Mouse (Mus musculus) right cerebral cortex, postnatal 10 days (tissue): ENCODE measurements around the gene Ak9.
A peak's percentile ranks its signal among the peaks of the same experiment; 100 is the strongest.

Source experiments
- DNase-seq, 2 experiments: peaks; one replicate each; pipeline ENCODE4 v3.0.0; 2021; ENCODE audit warnings: low spot score in 2 of 2

Ak9 gene

DNA sequence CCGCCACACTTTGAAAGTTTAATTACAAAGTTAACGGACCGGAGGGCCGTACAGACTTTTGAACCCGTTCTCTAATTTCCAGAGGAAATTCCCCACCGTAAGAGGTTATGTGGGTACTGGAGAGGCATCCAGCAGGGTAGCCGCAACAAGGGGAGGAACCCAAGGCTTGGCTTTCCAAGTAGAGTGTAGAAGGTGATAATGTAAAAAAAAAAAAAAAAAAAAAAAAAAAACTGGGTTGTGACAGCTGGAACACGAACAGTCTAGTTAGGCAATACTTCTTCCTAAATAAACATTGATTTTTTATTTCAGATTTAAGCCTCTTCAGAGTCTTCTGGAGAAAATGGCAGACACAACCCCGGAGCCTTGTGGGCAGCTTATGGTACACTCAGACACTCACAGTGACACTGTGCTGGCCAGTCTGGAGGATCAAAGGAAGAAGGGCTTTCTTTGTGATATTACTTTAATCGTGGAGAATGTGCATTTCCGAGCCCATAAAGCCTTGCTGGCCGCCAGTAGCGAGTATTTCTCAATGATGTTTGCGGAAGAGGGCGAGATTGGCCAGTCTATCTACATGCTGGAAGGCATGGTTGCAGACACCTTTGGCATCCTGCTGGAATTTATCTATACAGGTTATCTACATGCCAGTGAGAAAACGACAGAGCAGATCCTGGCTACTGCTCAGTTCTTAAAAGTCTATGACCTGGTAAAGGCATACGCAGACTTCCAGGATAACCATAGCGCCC is 147.2 kb downstream of the Ak9 start:
- no peak for DNase-seq

DNA sequence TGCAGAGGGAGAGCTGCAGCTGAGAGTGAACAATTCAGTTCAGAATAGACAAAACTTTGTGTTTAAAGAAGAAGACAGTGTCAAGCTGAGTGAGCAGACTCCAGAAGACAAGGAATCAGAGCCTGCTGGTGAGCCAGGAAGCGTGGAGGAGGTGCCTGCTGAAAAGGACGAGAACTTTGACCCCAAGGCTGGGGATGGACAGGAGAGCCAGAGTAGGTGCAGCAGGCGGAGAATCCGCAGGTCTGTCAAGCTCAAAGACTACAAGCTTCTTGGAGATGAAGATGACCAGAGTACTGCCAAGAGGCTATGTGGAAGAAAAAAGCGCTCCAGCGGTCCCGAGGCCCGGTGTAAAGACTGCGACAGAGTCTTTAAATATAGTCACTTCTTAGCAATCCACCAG is 147.9 kb downstream of the Ak9 start:
- DNase-seq: no peak

DNA sequence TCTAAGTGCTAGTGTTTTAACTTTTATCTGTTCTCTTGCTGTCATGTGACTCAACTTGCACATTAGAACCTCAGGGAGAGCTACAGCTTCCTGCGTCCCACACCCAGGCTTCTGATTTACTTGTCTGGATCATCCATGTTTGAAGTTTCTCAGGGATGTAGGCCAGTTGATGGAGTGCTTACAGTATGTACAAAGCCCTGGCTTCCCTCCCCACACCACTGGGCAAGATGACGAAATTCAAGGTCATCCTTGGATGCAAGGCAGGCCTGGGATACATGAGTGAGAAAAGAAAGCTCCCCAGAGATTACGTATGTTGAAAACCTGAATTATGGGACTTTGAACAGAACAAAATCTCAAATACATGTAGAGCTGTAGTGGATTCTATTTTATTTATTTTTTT is 149.0 kb downstream of the Ak9 start:
- no peak for DNase-seq

DNA sequence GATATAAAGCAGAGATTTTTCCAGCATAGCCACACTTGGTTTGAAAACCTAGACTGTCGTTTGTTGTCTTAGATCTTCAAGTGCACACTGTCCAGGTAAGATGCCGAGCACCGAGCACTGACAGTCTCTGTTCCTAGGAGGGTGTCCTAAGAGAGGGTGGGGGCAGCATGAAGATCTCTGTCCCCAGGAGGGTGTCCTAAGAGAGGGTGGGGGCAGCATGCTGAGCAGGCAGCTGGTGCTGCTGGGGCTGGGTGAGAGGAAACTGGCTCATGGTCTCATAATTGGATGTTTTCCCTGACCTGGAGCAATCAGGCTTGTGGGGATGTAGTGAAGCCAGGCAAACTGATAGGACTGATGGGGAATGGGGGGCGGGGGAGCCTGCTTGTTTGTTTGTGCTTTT is 156.2 kb downstream of the Ak9 start:
- no peak for DNase-seq

DNA sequence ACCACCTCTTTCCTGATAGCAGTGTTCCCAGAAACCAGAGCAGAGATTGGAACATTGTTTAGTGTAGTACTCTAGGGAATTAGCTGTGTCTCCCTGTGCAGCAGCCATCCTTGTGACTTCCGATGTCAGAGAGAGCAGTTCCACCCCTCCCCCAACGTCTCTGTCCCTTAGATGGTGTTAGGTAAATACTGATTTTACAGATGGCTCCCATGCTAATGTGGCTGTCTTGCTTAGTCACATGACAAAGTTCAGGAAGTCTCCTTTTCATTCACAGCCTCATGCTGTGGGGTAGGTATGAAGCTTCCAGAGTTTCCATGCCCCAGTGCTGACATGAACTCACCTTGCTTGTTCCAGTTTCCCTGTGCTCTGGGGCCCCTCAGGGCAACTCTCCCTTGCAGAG is 156.7 kb downstream of the Ak9 start:
- no peak for DNase-seq

DNA sequence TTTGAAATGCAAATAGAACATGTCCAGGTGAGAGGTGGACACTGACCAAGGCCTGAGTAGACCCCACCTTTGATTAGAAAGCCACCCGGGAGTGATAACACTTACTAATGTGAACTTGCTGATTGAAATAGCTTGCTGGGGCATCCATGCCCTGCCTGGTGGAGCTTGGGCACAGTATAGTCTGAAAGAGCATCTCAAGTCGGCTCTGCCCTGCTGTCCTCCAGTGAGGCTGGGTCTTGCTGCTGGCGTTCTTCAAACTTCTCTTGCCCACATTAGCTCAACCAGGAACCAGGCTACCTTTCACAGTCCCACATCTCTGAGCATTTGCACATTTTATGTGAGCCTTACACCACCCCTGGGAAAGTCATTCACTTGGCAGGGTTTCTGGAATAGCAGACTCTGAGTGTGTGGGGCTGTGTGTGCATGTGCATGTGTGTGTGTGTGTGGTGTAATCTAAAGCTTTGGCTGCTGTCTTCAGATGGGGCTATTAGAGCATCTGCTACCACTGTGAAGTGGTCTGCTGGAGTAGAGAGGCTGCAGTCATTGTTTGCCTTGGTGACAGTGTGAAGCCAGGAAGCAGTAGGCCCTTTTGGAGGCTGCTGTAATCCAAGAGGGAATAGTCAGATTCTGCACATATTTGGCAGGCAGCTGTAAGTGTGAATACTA is 157.4 kb downstream of the Ak9 start:
- no peak for DNase-seq

DNA sequence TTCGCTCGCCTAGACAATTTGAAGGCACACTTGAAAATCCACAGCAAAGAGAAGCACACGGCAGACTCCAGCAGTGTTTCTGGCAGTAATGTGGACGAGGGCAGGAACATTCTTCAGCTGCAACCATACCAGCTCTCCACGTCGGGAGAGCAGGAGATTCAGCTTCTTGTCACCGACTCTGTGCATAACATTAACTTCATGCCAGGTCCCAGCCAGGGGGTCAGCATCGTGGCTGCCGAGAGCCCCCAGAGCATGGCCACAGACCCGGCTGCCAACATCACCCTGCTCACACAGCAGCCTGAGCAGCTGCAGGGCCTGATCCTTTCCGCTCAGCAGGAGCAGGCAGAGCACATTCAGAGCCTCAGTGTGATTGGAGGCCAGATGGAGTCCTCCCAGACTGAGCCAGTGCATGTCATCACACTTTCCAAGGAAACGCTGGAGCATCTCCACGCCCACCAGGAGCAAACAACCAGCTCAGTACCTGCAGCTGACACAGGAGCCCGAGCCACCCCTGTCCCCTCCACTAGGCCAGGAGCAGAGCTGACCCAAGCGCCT is 160.7 kb downstream of the Ak9 start:
- no peak for DNase-seq

DNA sequence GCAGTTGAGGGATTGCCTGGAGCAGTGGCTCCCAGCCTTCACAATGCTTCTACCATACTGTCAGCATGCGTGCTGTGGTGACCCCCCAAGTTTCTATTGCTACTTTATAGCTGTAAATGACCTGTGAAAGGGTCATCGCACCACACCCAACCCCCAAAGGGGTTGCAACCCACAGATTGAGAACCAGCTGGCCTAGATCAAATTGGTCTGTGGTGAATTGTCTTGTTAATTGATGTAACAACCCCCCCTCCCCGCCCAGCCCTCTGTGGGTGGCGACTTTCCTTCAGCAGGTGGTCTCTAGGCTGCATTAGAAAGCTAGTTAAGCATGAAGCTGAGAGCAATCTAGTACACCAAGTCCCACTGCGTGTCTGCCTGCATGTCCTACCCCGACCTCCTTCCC is 163.5 kb downstream of the Ak9 start:
- DNase-seq: no peak

DNA sequence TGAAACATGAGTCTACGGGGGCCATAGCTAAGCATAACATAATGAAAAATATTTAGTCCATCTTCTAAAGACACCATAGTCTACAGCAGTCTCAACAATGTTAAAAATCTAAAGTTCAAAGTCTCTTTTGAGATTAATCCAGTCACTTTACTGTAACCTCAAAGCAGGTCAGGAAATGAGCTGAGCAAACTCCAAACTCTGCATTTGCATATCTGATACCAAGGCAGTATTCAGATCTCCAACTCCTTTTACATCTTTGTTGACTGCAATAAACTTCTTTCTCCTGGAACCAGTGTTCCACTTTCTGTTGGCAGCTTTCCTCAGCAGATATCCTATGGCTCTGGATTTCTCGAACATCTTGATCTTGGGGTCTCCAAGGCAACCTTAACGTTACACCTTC is 166.9 kb downstream of the Ak9 start:
- no peak for DNase-seq

DNA sequence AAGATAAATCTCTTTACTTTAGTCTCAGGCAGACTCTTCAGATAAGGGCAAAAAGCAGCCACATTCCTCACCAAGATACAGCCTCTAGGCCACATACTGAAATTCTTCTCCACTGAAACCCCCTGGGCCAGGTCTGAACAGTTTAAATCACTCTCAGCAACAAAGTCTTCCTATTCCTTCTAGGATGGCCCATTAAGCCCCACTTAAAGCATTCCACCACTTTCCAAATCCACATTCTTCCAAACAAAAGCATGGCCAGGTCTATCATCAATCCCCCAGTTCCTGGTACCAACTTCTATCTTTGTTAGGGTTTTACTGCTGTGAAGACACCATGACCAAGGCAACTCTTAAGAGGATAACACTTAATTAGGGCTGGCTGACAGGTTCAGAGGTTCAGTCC is 168.8 kb downstream of the Ak9 start:
- no peak for DNase-seq

DNA sequence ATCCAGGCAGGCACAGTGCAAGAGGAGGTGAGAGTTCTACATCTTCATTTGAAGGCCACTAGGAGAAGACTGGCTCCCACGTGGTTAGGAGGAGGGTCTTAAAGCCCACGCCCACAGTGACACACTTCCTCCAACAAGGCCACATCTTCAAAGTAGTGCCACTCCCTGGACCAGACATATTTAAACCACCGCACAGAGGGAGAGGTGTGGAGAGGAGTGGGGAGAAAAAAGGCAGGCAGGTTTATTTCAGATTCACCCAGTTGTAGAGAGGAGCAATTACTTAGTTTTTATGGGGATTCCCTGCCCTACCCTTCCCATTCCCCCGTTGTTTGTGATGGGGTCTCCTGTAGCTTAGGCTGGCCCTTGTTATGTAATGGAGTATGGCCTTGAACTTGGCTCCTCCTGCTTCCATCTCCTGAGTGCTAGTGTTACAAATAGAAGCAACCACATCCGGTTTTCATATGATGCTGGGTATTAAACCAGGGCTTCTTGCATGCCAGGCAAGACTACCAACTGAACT is 169.2 kb downstream of the Ak9 start:
- no peak for DNase-seq

DNA sequence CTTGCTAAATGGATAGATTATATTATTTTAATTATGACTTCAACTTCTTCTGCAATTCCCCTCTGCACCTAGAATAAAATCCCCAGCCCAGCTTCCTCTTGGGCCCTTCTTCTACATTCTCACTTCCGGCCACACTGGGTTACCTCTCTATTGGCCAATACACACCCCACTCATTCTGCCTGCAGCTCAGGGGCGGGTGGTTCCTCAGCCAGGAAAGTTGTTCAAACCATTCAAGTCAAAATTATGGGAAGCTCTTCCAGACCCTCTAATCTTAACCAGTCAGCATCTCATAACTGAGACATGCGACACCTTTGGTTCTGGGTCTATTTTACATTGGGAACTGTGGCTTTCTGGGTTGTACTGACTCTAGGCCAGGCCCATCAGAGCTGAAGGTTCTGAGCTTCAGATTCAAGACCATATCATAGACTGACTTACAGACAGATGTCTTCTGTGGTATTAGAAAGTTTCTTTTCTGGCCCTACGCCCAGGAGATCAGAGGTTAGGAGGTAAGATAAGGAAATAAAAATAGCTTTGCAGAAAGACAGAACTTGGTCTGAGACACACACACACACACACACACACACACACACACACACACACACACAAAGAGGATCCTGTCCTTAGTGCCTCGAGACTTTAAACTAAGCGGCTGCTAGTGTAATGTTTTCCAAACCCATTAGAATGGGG is 170.1 kb downstream of the Ak9 start:
- no peak for DNase-seq

DNA sequence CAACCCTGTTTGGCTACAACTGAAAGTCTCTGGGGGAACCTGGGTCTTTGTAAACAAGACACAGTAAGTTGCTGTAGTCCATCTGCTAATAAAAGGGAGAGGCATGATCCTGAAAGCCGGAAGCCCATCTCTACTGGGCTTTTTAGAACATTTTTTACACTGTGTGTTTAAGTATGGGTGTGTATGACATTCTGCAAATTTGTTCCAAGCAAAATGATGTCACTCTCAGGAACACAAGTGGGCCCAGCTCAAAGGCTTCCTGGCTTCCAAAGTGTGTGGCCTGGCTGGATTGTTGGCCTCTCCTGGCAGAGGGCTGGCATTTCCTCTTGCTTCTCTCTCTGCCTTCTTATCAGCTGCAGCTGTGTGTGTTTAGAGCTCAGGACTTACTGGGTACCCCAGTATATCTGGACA is 171.2 kb downstream of the Ak9 start:
- DNase-seq: no peak

DNA sequence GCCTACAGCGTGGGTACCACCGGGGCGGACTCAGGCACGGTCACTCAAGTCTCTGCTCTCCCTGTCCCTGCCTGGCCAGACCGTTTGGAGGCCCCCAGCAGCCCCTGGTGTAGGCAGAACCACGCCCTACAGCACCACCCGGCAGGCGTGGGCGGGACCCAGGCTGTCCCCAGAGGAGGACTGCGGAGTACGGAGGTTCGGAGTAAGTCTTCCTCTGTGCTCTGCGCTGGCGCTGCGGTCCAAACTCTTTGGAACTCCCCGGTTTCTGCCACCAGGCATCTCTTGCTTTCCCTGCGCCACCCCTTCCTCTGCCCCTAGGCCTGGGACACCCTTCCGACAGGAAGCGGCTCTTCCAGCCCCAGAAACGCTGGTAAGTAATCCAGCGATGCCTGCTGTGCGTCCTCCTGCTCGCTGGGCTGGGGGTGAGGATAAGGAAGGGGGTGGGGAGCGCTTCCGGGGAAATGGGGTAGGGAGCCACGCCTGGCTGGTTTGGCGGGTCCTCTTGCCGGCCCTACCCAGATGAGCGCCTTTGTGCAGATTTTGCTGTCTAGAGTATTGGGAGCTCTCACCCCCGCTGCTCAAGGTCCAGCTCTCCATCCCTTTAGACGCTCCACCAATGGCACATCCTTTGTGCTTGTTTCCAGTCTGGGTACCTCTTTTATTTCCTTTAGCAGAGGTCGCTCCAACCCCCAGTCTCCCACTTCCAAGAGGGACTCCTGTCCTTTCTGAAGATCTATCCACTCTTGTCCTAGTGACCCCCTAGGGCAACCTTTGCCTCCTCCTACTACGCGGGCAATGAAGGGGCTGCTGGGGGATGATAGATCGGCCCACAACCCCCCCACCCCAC is 172.6 kb downstream of the Ak9 start, which contains the start of gene Mical1:
TSS of gene Mical1 (plus strand) at position 144 of the 847 bp plus-strand sequence.
- DNase-seq: peak; percentile 71 to 79

DNA sequence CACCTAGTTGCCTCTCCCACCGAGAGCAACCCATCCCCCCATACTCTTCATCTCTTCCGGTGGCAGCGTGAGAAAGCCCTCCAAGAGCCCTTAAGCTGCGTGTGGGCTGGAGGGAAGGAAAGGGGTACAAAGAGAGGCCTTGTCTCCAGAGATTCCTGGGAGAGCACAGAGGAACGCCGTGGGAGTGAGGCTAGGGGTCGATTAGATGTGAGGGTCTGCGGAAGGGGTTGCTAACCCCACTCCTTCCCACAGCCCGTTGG is 173.2 kb downstream of the Ak9 start:
- no peak for DNase-seq

DNA sequence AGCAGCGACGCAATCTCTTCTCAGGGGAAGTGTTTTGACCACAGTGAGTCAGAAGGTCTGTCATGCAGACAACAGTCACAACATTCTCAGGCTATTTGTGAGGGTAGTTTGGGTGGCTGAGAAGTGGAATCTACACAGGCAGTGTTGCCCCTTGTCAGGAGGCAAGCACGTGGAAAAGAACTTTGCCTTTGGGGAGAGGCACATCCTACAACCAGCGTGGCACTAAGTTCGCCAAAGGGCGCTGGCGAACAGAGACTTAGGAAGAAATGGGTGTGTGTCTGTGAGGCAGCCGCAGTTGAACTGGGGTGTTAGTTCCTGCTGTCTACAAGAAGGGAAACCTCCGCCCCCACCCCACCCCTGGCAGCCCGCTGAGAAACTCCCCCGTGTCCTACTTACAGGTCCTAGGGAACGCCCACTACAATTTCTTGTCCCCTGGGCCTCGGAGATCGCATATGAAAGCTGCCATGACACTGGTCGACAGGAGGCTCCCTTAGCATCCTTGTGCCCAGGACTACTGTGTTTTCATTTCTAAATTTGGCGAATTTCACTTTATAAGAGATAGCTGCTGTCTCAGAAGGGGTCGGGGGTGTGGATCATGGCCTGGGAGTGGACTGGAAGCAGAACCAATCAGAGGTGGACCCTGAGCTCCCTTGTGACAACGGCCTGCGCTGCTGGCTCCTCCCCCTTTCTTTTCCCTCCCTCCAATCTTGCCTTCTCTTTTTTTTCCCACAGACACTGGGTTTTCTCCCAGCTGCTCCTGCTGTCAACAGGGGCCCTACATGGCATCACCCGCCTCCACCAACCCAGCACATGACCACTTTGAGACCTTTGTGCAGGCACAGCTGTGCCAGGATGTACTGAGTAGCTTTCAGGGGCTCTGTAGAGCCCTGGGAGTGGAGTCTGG is 173.8 kb downstream of the Ak9 start:
- DNase-seq: peak; percentile 76 to 85

DNA sequence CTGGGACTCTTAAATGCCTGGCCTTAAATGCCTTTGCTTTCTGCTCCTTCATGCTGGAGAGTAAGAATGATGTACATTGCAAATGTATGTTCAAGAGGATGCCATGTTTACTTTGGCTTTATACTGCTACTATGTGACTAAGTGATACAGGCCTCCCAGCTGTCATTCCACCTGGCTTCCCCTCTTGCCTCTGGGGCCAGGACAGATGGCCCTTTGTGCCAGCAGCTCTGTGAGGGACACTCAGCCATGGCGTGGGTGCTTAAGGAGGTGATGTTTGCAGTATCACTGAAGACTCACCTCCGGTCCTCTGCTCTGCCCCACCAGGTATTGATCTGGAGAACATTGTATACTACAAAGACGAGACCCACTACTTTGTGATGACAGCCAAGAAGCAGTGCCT is 176.2 kb downstream of the Ak9 start:
- DNase-seq: no peak

DNA sequence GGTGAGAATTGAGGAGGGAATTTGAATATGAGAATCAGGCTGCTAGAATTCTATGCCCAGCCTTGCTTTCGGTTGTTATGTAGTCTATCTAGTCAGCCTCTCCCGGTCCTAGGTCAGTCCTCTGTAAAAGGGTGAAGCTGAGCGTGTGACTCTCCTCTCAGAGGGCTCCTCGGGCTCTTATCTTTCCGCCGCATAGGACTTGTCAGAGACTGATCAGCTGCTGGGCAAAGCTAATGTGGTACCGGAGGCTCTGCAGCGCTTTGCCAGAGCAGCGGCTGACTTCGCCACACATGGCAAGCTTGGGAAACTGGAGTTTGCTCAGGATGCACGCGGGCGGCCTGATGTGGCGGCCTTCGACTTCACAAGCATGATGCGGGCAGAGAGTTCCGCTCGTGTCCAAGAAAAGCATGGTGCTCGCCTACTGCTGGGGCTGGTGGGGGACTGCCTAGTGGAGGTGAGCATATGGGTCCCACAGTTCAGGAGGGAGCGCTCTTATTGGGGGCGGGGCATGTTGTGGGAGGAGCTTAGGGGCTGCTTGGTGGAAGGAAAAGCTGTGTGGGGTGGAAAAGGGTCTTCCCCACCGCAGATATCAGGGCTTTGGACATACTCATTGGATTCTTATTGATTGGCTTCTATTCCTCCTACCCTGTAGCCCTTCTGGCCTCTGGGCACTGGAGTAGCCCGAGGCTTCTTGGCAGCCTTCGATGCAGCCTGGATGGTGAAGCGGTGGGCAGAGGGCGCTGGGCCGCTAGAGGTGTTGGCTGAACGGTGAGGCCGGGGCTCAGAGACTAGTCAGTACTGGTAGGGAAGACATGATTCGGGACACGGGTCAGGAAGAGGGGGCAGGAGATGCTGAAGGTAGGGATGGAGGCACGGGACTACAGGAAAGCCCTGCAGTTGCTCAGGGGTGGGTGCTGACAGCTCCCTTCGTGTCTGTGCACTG is 177.4 kb downstream of the Ak9 start:
- DNase-seq: no peak

DNA sequence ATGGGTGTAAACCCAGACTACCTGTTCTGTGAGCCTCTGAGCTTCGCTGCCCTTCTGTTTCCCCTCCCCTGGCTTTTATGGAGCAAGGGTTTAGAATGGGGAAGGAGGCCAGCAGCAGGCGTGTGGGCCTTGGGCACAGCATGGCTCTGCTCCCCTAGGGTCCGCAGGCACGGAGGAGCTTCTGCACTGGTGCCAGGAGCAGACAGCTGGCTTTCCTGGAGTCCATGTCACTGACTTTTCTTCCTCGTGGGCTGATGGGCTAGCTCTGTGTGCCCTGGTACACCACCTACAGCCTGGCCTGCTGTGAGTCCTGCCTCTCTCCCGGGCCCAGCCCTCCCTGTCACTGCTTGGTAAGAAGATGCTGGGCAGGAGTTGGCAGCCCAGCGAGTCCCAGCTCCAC is 178.7 kb downstream of the Ak9 start:
- DNase-seq: no peak
